Mouse (Mus musculus): ENCODE measurements around the gene Zmym5. TPM values are rescaled to one million over a fixed set of nuclear protein-coding genes. Genes with fewer than 3 reads are reported as not detected.
"Not testable (repeated sequence)": the region's sequence is repeated elsewhere in the genome, so short reads cannot be mapped to it uniquely, and the experiment has no call there.

Zmym5 gene
- 10 to 100 TPM; 29.7 to 31.4 TPM for total RNA-seq (2021)
- long read RNA-seq, experiment 1, full-length matches to known transcripts = 2 of 8 reads
- long read RNA-seq, experiment 1, partial matches to known transcripts = 1 of 8 reads
- long read RNA-seq, experiment 1, other reads (novel, unspliced or antisense) = 5 of 8 reads
- long read RNA-seq, experiment 2, full-length matches to known transcripts = 5 of 30 reads
- long read RNA-seq, experiment 2, partial matches to known transcripts = 6 of 30 reads
- long read RNA-seq, experiment 2, other reads (novel, unspliced or antisense) = 19 of 30 reads

GRCm38 (mm10) chr14:56811701-56812339, at the start of gene Zmym5:
TSS of gene Zmym5 (minus strand) at chr14:56811716.
- DNase-seq (ENCODE audit: low spot score in 2 of 2) = peak; percentile 75 to 87

DNA sequence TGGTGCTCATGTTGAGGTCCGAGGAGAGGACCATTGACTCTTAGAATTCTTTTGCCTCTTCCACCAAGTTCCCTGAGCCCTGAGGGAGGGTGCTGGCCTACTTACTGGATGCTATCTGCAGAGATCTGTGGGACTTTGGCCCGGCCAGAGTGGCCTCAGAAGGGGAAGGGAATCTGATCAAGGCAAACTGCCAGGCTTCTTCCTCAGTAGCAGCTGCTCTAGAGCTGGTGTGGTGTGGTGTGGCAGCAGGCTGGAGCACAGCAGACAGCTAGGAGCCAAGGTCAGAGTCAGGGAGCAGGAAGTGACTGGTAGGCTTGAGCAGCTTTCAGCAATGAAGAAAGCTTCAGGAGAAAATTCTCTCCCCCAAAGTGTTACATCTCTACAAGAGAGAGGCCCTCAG, 38.2 kb upstream of the Zmym5 start:
- no peak for DNase-seq (ENCODE audit: low spot score in 2 of 2)

DNA sequence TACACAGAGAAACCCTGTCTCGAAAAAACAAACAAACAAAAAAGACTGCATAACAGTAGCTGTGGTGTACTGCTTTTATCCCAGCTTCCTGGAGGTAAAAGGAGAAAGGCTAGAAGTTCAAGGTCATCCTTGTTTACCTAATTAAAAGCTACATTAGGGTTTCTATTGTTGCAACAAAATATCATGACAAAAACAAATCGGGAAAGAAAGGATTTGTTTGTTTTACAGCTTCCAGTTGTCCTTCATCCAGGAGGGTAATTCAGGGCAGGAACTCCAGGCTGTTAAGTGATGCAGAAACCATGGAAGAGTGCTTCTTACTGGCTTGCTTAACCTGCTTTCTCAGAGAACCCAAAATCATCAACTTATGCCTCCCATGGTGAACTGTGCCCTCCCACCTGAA, 36.8 kb upstream of the Zmym5 start:
- DNase-seq (ENCODE audit: low spot score in 2 of 2) = no peak

- no peak for DNase-seq (ENCODE audit: low spot score in 2 of 2)
Measured at GRCm38 (mm10) chr14:56844507-56844906, 33.0 kb upstream of the Zmym5 start.

DNA sequence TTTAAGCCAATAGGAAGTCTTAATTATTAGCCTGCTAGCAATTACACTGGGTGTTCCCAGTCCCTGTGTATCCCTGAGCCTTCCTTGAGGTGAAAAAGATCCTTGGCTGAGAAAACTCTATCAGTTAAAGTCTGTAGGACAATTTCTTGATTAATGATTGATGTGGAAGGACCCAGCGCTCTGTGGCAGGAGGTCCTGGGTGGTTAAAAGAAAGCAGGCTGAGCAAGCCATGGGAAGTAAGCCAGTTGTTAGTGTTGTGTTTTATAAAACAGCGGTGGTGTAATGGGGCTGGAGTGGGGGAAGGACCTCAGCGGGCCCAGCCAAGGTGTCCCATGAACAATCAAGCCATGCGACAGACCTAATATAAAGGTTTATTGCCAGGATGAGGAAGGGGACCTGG, 32.5 kb upstream of the Zmym5 start:
- DNase-seq (ENCODE audit: low spot score in 2 of 2) = no peak

DNA sequence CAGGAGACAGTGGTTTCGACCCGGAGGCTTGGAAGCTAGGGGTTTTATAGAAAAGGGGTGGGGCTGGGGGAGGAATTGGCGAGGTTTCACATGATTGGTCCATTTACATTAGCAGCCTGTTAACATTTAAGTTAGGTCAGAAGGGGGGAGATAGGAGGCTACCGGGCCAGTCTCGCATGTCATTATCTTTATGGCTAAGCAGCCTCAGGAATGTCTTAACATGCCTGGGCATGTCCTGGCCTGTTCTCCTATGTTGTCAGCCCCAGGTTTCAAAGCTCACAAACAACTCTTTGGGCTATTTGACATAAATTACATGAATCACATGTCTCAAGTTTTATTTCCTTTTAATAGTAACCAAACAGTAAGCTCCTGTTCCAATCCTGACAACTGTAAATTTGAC, 23.1 kb upstream of the Zmym5 start:
- DNase-seq (ENCODE audit: low spot score in 2 of 2) = not testable (repeated sequence)

DNA sequence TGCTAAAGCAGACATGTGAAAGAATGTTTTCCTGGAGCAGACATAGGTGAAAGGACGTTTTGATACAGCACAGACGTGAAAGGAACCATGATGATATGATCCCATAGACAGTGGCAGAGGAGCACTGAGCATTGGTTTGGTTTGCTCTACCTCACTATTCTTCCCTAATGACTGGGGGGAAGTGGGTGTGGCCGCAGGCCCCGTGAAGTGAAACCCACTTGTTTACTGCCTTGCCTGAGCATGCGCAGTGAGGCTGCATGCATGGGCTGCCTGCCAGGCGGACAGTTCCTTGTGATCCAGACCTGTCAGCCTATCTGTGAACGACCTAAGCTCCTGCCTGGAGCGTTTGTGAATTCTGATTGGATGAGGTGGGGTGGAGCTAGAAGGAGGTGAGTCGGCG, 21.7 kb upstream of the Zmym5 start:
- DNase-seq (ENCODE audit: low spot score in 2 of 2) = not testable (repeated sequence)

DNA sequence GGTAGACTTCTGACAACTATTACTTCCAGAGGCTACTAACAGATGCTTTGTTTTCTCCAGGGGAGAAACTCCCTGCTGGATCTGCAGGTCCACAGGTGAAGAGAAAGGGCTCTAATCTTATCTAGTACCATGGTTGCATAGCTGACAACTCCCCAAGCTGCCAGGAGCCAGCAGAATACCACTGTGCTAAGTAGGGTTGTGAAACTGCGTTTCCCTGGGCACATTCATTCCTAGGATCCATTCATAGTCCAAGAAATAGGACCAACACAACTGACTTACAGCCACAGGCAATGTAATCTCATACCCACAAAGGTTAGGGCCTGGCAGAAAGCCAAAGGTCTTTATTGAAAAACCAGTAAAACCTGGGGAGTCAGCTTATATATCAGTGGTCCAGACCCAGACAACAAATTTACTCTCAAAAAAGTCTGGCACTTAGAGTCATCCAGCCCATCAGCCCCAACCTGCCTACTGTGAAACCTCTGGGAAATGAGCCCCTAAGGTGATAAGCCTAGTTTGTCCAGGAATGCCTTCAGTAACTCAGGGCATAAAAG, 21.1 kb upstream of the Zmym5 start:
- no peak for DNase-seq (ENCODE audit: low spot score in 2 of 2)

- DNase-seq (ENCODE audit: low spot score in 2 of 2) = no peak
Measured at GRCm38 (mm10) chr14:56832147-56832546, 20.6 kb upstream of the Zmym5 start.

DNA sequence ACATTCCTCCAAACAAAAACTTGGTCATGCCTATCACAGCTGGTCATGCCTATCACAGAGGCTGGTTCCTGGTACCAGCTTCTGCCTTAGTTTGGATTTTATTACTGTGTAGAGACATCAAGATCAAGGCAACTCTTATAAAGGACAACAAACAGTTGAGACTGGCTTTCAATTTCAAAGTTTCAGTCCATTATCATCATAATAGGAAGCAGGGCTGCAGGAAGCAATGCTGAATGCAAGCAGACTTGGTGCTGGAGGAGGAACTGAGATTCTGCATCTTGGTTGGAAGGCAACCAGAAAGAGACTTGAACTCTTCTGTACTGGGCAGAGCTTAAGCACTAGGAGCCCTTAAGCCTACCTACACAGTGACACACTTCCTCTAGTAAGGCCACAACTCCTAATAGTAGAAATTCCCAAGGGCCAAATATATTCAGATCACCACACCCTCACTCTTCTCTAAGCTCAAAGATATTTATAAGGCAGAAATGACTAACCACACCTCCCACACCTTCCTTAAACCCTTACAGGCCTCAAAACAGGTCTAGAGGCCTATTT, 19.1 kb upstream of the Zmym5 start:
- DNase-seq (ENCODE audit: low spot score in 2 of 2) = no peak

DNA sequence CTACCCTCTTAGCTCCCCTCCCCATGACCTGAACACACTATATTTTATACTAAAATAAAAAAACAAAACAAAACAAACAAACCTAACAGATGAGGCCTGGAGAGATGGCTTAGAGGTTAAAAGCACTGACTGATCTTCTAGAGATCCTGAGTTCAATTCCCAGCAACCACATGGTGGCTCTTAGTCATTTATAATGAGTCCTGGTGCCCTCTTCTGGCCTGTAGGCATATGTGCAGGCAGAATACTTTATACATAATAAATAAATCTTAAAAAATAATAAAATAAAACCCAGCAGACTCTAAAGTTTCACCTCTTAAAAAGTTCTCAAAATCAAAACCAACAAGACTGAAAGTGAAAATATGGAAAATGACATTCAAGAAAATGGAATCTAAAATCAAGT, 13.0 kb upstream of the Zmym5 start:
- no peak for DNase-seq (ENCODE audit: low spot score in 2 of 2)

DNA sequence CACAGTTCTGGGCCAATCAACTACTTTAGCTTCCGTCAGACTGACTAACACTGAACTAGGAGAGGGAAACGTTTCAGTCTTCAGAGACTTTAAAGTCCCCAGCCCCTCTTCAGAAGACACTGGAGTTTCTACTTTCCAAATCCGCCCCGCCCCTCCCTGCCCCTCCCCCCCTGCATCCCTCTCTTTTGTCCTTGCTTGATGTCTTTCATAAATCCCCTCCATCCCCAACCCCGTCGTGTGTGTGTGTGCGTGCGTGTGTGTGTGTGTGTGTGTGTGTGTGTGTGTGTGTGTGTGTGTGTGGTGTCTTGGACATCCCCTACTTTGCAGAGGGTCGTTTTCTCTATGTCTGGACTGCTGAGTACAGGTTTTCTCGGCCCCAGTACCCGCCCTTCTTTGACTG, 6.1 kb upstream of the Zmym5 start:
- DNase-seq (ENCODE audit: low spot score in 2 of 2) = no peak

GRCm38 (mm10) chr14:56817131-56817530, 5.6 kb upstream of the Zmym5 start:
- DNase-seq (ENCODE audit: low spot score in 2 of 2) = no peak

- DNase-seq (ENCODE audit: low spot score in 2 of 2) = no peak
Measured at GRCm38 (mm10) chr14:56816541-56816940, 5.0 kb upstream of the Zmym5 start.

DNA sequence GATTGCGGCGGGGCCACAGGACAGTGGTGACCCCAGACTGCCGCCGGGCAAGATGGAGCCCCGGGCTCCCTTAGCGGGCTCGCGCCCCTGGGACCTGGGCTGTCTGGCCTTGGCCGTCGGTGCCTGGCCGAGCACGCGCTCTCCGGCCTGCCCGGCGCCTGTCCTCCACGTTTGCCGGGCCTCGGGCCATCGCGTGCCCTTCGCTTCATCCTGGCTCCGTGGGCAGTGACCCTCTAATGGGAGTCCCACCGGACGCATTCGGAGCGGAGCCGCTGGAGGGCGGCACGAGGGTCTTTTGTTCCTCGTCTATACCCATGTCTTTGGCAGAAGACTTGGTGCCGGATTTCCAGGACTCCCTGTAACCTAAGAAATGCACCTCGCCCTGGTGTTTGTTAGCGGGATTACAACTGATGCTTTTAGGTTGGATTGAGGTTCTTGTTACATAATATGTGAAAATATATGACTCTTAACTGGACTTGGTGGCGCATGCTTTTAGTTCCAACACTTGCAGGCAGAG, 1.1 kb upstream of the Zmym5 start:
- DNase-seq (ENCODE audit: low spot score in 2 of 2) = peak; percentile 62 to 71

- DNase-seq (ENCODE audit: low spot score in 2 of 2) = peak; percentile 50 to 58
Measured at GRCm38 (mm10) chr14:56810781-56811690, 480 bp downstream of the Zmym5 start.

GRCm38 (mm10) chr14:56793243-56793642, 18.3 kb downstream of the Zmym5 start:
- DNase-seq (ENCODE audit: low spot score in 2 of 2) = peak; percentile 16 to 36

GRCm38 (mm10) chr14:56784575-56784974, 26.9 kb downstream of the Zmym5 start:
- DNase-seq (ENCODE audit: low spot score in 2 of 2) = no peak

- no peak for DNase-seq (ENCODE audit: low spot score in 2 of 2)
Measured at GRCm38 (mm10) chr14:56778933-56779300, 32.6 kb downstream of the Zmym5 start.

DNA sequence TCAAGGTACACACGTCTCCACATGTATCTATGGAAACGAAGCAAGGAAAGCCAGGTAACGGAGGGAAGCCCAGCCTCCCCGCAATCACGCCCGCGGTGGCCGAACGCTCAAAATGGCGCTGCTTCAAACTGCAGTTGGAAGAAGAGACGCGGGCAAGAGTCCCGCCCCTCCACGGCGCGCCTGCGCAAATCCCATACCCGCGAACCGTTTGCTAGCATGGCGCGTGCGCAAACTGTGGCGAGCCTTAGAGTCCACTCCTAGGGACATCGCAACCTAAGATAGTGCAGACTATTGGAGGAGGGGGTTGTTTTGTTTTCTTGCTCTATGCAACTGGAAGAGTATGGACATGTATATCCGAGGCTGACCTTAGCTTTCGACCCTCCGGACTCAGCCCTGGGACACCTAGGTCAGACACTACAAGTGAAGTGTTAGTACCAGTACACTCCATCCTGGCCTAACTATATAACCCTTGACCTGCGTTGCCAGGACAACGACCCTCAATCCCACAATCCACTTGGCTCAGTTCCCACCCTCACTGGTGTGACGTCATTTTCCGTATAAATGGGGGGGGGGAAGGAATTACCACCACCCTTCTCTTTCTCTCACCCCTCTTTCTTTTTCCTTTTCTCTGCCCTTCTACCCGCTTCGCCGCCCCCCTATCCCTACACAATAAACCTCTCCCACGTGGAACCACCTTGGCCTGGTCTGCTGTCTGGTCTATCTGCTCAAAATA, 33.1 kb downstream of the Zmym5 start, which contains the start of gene Pspc1:
Pspc1 (minus strand) TSS at position 117 of the 733 bp plus-strand sequence.
- peak; percentile 96 to 97 for DNase-seq (ENCODE audit: low spot score in 2 of 2)
